Mouse (Mus musculus): ENCODE measurements around the gene Rbbp4. TPM values are rescaled to one million over a fixed set of nuclear protein-coding genes. Genes with fewer than 3 reads are reported as not detected.

Gene Rbbp4
- total RNA-seq, 1 experiment from 2014 or later, result 122 TPM

DNA sequence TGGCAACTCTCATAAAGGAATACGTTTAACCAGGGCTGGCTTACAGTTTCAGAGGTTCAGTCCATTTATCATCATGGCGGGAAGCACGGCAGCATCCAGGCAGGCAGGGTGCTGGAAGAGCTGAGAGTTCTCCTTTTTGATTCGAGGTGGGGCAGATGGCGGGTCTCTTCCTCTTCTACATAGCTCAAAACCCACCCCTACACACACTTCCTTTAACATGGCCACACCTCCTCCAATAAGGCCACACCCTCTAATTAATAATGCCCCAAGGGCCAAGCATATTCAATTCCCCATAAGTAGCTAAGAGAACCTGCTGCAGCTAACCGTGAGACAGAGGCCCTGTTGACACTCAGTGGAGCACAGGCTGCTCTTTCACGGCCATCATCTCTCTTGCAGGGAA lies 42.3 kb downstream of the Rbbp4 start:
- DNase-seq, result no peak

DNA sequence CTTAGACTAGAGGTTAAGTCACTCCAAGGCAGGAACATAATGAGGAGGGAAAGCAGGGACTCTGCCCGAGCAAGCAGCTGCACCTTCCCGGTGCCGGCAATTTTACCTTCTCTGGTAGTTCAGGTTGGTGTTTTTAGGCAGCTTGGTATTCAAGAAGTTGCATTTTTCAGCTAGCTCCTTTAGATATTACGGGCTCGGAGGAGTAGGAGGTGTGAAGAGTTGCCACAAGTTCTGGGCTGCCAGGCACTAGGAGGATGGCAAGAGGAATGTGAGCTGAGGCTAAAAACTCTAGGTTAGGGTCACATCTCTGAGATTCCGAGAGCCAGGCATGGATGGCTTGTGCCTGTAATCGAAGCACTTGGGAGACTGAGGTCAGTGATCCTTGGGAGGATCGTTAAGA lies 45.5 kb downstream of the Rbbp4 start:
- DNase-seq, result no peak

DNA sequence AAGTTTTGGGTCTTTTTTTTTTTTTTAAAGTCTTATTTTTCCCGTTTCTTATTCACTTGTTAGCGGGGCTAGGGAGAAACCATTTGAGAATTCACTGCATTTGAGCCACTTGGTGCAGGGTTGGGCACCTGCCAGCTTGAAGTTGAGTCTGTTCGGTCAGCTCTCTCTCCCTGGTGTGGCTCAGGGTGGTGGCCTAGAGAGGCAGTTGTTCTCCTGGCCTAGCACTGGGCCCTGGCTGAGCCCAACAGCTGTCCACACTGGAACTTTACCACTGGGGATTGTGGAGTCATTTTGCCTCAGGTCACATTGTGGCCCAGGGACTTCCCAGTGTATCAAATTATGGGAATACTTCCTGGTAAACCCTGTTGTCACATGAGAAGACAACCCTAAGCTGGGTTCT lies 47.1 kb downstream of the Rbbp4 start:
- DNase-seq, result peak; percentile 53

DNA sequence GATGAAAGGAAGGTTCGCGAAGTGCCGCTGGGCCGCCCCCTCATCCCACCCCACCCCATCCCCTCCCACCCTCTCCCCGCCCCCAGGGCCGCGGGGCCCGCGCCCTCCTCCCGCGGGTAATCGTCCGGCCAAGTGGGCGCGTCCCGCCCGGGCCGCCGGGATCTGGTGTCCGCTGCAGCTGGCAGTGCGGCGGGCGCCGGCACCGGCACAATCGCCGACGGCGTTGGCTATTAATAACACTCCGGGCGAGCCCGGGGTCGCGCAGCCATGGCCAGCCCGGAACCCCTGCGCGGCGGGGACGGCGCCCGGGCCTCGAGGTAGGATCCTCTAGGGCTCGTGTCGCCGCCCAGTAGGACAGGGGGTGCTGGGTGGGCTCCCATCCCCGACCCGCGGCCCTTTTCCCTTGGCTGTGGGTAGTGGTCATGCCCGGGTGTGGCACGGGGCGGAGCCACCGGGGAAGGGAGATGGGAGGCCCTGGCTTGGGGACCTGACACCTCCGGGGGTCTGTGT lies 47.6 kb downstream of the Rbbp4 start, which contains the start of gene Sync:
Sync (plus strand) TSS at position 146 of the 510 bp plus-strand sequence.
- DNase-seq, result peak; percentile 61

DNA sequence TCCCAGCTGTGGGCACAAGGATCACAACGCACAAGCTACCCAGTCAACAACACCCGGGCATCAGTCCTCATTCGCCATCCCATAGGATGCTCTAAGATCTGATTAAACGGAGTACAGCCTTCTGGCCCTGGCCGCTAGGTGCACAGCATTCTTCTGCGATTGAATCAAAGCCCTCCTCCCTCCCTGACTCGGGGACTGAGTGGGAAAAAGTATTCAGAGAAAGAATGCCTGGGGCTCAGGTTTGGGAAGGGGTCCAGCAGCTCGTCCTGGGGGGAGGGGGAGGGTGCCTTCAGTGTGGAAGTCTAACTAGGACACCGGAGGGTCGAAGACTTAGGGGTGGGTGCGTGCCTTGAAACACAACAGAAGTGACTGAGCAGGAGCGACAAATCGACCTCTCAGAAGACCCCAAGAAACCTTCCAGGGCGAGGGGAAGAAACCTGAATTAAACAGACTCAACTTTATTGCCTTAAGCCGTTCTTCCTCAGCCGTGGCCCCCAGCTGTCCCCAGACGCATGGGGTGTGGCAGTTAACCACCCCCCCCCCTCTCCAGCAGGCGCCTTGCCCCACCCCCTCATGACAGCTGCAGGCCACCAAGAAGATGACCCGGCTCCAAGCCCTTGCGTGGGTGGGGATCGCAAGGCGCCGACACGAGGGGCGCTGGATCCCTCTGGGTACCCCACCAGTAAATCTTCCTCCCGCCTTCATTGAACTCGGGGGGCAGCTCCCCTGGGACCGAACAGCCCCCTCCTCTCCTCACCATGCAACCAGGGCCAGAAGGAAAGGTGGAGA lies 48.3 kb downstream of the Rbbp4 start:
- peak; percentile 29 for DNase-seq

DNA sequence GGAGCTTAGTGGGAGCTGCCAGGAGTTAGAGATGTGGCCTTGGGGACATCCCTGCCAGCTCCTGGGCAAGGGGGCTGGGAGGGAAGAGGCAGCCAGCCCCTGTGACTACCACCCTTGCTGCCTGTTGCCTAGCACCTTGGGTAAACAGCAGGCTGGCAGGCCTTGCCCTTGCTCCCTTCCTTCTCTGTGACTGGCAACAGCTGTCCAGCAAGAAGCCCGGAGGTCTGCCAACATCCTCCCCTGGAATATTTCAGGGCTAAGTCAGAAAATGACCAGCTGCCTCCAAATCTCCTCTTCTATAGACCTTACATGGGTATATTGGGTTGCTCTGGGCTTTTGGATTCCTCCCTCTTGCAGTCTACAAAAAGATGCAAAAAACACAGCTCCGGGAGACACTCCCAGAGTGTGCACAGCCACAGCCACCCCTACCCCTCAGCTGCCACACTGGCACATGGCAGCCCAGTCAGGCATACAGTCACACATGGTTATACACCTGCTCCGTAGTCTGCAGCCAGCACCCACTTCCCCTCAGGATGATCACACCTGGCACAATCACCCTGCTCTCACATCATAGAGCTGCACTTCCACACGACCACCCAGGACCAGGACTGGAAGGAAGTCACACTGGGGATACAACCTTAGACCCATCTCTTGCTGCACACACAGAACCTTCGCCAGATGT lies 49.0 kb downstream of the Rbbp4 start:
- peak; percentile 35 for DNase-seq

DNA sequence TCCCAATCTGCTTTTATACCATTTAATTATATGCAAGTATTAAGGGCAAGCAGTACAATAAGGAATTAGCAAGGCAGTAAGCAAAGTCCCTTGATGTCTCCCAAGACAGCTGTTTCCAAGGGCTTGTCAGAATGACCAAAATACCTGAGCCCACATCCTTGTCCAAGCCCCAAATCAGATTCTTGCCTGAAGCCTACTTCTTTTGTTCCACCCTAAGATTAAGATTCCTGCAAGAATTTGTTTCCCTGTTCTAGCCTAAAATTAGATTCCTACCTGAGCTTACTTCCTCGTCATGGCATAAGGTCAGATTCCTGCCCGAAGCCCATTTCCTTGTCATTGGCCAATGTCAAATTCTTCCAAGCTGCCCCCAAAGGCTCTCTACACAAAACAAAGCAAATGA lies 50.5 kb downstream of the Rbbp4 start:
- DNase-seq, result no peak

DNA sequence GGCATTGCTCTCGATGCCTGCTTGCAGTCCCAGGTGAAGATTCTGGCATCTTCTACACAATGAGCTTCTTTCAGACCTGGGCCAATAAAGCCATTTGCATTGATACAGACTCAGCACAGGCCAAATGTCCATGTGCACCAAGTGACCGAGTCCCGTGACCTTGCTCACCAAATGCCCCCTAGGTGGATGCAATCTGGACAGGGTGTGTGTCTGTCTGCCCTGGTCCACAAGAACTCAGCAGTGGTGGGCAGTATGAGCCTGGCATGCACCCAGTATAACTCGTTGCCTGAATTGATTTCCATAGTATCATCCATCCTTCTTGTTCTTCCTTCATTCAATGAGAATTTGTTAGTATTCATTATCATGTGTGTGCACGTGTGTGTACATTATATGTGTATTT lies 51.9 kb downstream of the Rbbp4 start:
- DNase-seq, result no peak

DNA sequence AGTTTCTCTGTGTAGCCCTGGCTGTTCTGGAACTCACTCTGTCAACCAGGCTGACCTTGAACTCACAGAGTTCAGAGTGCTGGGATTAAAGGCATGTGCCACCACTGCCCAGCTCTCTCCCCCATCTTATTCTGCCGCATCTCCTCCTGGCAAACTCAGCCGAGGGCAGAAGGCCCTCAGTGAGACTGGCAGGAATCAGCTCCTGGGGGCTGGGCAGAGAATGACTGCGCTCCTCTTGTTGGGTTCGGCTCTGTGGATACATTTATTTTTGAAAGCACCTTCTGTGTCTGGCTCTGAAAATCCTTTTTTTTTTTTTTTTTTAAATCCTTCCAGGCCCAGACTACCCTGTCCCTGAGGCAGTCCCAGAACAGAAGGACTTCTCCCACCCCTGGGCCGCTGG lies 52.4 kb downstream of the Rbbp4 start:
- DNase-seq, result no peak

DNA sequence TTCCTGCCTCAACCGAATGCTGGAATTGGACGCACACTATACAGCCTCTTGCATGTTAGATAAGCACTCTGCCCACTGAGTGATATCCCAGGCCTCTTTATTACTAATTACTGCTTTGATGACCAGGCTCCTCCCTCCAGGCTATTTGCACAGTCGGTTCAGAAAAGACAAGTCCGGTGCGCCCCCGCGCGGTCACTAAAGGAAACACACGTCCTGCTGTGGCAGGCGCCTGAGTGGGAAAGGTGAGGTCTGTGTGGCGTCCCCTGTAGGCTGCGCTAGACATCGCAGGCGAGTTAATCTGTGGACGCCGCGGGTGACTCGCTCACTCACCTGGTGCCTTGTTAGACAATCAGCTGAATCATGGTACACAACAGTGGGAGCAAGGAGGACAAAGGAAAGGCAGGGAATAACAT lies 58.7 kb downstream of the Rbbp4 start:
- DNase-seq, result peak; percentile 98

DNA sequence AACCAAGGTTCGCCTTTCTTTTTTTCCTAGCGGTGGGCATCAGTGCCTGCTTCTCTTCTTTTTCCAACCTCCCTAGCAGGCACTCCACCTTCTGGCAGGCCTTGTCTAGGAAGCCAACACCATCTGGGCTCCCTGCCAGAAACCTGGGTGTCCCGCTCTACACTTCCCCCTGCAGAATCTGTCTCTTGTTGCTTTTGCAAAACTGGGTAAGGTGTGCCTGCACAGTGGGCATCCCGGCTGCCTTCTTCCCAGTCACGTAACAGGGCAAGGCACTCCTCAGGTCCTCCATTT lies 62.5 kb downstream of the Rbbp4 start:
- peak; percentile 87 for DNase-seq

DNA sequence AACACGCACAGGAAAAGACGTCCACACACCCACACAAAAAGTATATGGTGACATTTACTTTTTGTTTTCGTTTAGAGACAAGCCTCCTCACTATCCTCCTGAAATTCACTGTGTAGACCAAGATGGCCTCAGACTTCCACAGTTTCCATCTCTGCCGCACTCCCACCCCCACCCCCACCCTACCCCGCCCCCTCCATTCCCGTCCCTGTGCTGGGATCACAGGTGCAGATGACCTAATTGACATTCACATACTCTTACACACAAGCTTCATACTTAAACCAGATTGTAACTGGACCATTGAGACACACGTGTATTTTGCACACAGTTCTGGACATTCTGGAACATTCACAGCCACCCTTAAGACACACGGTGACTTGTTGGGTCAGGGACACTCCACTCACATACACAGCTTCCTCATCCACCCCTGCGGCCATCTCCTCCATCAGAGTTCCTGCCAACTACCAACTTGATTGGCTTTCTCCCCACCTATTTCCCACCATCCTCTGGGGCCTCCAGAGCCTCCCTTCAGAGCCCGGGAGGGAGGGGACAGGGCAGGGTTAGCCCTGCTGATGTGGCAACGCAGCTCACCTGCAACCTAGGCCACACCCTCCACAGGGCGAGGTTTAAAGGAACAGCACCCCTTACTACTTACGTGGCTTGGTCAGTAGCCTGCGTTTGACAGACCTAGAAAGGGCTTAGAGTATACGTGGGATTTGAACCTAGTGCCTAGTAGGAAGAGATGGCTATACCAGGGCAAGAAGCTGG lies 63.0 kb downstream of the Rbbp4 start:
- no peak for DNase-seq

DNA sequence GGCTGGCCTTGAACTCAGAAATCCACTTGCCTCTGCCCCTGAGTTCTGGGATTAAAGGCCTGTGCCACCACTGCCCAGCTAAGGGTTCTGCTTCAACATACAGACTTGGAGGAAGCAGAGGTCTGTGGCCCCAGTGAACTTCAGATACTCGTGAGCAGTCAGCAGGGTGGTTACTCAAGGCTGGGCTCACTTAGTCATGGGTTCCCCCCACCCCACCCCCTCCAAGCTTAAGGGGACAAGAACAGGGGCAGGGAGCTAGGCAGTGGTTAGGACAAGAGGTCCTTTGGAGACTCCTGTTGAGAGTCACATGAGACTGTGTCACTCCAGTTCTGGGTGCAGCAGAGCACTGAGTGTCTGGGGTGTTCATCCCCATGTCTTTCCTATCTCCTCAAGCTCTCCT lies 66.5 kb downstream of the Rbbp4 start:
- peak; percentile 37 for DNase-seq

DNA sequence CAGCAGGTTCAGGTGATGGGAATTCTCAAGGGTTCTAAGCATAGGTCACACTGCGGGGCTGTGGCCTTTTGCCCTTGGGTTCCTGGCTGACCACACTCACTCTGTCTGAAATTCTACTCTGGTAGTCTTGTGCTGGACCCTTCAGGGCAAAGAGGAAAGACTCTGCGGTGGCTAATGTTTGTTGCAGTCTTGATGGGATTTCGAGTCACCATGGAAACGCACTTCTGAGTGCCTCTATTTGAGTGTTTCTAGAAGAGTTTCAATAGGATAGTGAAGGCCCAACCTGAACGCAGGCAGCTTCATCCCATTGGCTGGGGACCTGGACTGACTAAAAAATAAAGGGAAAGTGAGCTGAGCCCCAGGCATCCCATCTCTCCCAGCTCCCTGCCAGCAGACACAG lies 68.3 kb downstream of the Rbbp4 start:
- no peak for DNase-seq

DNA sequence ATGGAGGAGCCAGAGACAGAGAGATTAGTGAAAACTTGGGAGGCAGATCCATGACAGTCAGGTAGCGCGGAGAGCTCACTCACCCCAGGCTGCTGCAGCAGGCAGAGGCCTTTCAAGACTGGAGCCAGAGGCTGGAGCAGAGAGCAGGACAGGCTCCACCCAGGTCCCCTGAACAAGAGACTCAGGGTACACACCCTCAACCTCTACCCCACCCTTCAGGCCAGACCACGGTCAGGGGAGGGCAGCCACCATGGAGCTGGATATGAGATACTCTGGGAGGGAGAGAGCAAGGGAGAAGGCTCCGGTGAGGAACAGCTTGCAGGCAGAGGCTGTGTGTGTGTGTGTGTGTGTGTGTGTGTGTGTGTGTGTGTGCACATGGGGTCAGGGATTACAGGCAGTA lies 69.0 kb downstream of the Rbbp4 start:
- DNase-seq, result no peak

DNA sequence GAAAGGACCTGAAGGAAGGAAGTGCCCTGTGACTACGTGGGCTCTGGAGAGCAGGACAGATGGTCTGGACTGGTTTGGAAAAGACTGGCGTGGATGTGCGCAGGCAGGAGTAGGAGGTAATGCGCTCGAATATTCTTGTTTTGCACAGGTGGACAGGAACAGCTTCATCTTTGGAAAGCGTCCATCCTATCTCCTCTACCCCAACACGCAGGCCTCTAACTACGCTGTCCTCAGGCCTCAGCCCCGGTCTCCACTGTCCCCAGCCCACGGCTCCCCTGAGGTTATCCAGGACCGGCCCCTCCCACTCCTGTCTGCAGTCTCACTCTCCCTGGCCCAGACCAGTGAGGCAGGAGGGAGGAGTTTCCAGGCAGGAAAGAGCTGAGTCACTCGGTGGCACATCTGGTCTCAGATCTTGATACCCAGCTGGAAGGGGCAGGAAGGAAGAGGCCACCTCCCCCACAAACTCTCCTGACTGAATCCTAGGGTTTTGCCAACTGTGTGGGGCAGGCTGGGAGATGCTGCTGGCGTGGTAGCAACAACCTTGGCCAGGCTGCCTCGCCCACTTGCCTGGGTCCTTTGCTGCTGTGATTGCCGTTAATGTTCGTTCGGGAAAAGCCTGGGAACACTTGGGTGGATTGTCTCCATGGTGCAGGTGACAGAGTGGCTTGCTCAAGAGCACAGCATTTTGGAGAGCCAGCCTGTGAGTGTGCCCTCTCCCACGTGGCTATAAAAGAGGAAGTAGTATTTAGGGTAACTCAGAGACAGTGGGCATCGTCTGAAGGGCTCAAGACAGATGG lies 71.7 kb downstream of the Rbbp4 start:
- DNase-seq, result peak; percentile 80

DNA sequence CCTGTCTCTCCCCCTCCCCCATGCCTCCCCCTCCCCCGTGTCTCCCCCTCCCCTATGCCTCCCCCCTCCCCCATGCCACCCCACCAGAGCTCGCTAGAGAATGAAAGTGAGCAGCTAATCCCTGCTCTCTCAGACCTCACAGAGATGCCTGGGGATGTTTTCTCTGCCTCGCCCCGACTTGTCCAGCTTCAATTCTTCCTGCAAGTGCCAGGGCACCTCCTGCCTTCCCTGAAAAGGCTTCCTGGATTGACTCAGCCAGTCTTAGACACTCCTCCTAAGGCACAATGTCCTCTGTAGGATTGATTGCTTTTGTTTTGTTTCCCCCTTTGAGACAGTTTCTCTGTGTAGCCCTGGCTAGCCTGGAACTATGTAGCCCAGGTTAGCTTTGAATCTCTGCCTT lies 74.0 kb downstream of the Rbbp4 start, which contains the start of gene C77080:
C77080 (minus strand) TSS at position 209 of the 400 bp plus-strand sequence.
- no peak for DNase-seq

DNA sequence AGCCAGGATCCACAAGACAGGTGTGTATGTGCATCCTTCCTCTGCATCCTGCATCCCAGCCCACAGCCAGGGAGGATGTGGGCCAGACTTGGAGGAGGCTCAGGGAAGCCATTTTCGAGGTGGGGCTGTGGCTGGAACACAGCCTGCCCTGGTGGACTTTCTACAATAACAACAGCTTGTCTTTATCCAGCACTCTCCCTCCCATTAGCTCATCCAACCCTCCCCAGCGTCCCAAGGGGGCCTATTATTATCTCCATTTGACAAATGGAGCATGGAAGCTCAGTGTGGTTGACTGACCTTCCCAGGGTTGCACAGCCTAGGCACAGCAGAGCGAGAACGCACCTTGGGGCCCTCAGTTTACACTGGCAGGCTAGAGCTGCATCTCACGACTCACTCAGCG lies 74.5 kb downstream of the Rbbp4 start:
- no peak for DNase-seq

DNA sequence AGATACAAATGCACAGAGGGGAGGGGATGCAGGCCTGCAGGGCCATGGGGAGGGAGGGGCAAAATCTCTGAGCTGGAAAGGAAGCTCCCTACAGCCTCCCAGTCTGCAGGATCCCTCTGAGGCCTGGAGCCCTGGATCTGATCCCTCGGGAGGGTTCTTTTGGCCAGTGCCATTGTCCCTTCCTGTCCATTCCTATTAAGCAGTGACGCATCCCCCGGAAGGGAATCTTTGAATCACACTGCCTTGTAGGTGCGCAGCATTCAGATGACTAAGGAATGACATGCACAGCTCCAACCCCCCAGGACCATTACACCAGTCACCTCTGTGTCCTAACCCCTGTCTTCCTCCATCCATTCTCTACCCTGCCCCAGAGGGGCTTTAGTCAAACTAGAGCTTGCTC lies 76.1 kb downstream of the Rbbp4 start:
- no peak for DNase-seq

All from adrenal gland, postnatal 14 days (tissue).